Mouse (Mus musculus) midbrain, embryonic 12.5 days (tissue): ENCODE measurements around the gene Rere. TPM values are rescaled to one million over a fixed set of nuclear protein-coding genes. Genes with fewer than 3 reads are reported as not detected.

Source experiments
- ATAC-seq: fragments of 200-750 bp; cut with Nextera tagmentation; 2 replicates; pipeline ENCODE4 v1.8.0; 2017; ENCODE audit warnings: low read depth, moderate TSS enrichment, moderate library complexity; ENCODE audit not compliant: low FRiP score
- H3K27ac ChIP-seq: fragments of 300-500 bp; sonication (generic); replicated peaks from 2 replicates; pipeline ENCODE4 v1.5.1; 2016; ENCODE audit warnings: mild to moderate bottlenecking
- H3K27me3 ChIP-seq: fragments of 300-500 bp; sonication (generic); 2 replicates; pipeline ENCODE4 v1.6.1; 2016; ENCODE audit warnings: mild to moderate bottlenecking
- H3K36me3 ChIP-seq: fragments of 300-500 bp; sonication (generic); 2 replicates; pipeline ENCODE4 v1.6.1; 2016
- H3K4me1 ChIP-seq: fragments of 300-500 bp; sonication (generic); 2 replicates; pipeline ENCODE4 v1.6.1; 2016
- H3K4me2 ChIP-seq: fragments of 300-500 bp; sonication (generic); replicated peaks from 2 replicates; pipeline ENCODE4 v1.6.1; 2016; ENCODE audit warnings: mild to moderate bottlenecking, moderate library complexity
- H3K4me3 ChIP-seq: fragments of 300-500 bp; sonication (generic); 2 replicates; pipeline ENCODE4 v1.5.1; 2016; ENCODE audit warnings: mild to moderate bottlenecking
- H3K9ac ChIP-seq: fragments of 300-500 bp; sonication (generic); replicated peaks from 2 replicates; pipeline ENCODE4 v1.6.1; 2016; ENCODE audit warnings: mild to moderate bottlenecking, moderate library complexity
- H3K9me3 ChIP-seq: fragments of 300-500 bp; sonication (generic); 2 replicates; pipeline ENCODE4 v1.6.1; 2016; ENCODE audit warnings: mild to moderate bottlenecking
- WGBS: fragments of 180-500 bp; shearing (Covaris S2); methylation state at CpG from one replicate; pipeline ENCODE4 v1.1.7; 2016; 5-methylcytosine and 5-hydroxymethylcytosine counted together
- polyA plus RNA-seq: library from polyadenylated mRNA; unstranded; fragments of >200 nt; fragmentation: Nextera tagmentation; extraction: Ambion mirVana; gene quantifications from 2 replicates; pipeline ENCODE4 v1.2.1, GENCODE M21; 2016

Rere gene
- polyA plus RNA-seq, 1 experiment from 2014 or later = 50.7 TPM

DNA sequence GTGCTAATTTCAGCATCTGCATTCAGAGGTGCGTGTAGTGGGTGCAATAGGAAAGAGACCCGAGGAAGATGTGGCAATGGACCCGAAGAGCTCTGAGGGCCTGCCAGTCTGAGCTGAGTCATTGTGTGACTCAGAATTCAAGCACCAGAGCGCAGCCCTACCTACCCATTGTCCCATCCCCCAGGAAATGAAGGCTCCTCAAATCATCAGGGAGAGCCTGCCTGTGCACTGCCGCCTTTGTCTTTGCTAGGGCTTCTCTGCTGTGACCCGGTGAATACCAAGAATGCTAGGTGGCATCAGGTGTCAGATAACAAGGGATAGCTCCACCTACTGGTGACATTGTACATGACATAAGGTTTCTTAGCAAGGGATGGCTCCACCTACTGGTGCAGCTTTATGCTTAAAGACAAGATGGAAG is 41.5 kb upstream of the Rere start:
- no peaks in the 10 kb centered on the region for H3K9me3 ChIP-seq
- H3K36me3 ChIP-seq = peaks cover 46% of the 10 kb centered on the region
- no peak for ATAC-seq
- H3K4me3 ChIP-seq = peak overlapping the region; percentile 9; the same call in 1 of the 2 replicates
- peaks cover 45% of the 10 kb centered on the region for H3K4me1 ChIP-seq
- no peak overlapping the region for H3K9ac ChIP-seq
- H3K4me2 ChIP-seq = peak overlapping the region; percentile 63
- no peak overlapping the region for H3K27ac ChIP-seq
- H3K27me3 ChIP-seq = no peaks in the 10 kb centered on the region
- 5% methylated on average over 6 of the region's 6 CpGs for WGBS

GRCm38 (mm10) chr4:150240381-150240886 is 41.0 kb upstream of the Rere start:
- Histone ChIP-seq H3K9ac (no peak overlapping the region), H3K27ac (no peak overlapping the region), H3K4me1 (peaks cover 41% of the 10 kb centered on the region), H3K36me3 (peaks cover 50% of the 10 kb centered on the region), H3K9me3 (no peaks in the 10 kb centered on the region), H3K27me3 (no peaks in the 10 kb centered on the region), H3K4me3 (no peak overlapping the region), H3K4me2 (peak overlapping the region; percentile 63; the same call in 1 of the 2 replicates)
- 75% methylated on average over 1 of the region's 1 CpGs for WGBS
- no peak for ATAC-seq

GRCm38 (mm10) chr4:150241708-150242107 is 39.7 kb upstream of the Rere start:
- Histone ChIP-seq H3K27me3 (no peaks in the 10 kb centered on the region), H3K9ac (no peak overlapping the region), H3K36me3 (peaks cover 62% of the 10 kb centered on the region), H3K4me1 (peaks cover 36% of the 10 kb centered on the region), H3K27ac (no peak overlapping the region), H3K9me3 (no peaks in the 10 kb centered on the region), H3K4me2 (no peak overlapping the region), H3K4me3 (no peak overlapping the region)
- ATAC-seq = no peak
- 72% methylated on average over 4 of the region's 4 CpGs for WGBS

DNA sequence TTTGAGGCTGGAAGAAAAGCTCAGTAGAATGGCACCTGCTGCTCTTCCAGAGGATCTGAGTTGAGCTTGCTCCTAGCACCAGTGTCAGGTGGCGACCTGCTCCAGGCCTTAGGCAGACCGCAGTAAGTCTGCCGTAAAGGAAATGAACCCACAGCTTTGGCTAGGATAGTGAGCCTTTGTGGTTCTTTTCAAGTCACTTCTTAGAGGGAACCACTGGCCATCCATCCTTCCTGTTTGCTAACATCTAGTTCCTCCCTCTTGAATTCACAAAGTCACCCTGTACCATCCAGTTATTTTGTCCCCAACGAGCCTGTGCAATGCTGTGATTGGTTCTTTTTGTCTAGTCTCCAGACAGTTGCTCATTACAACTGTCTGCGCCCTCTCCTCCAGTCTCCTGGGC is 38.7 kb upstream of the Rere start:
- 84% methylated on average over 5 of the region's 5 CpGs for WGBS
- peaks cover 72% of the 10 kb centered on the region for H3K36me3 ChIP-seq
- no peak overlapping the region for H3K9ac ChIP-seq

DNA sequence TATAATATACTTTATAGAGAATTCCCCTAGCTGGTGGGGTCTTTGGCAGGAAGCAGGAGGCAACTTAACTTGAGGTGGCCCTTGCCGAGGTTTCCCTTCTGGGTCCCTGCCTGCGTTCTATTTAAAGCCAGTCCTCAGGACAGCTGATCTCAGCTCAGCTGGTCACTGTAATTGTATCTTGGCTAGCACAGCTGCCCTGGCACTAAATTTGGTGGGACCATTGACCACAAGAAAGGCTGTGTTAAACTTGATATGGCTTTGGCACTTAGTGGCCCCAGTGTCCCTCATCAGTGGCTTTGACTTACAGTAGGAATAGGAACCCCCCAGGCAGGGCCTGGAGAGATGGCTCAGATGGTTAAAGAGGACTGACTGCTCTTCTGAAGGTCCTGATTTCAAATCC is 35.6 kb upstream of the Rere start:
- WGBS = 79% methylated on average over 2 of the region's 2 CpGs
- H3K36me3 ChIP-seq = peaks cover 87% of the 10 kb centered on the region

More for the DNA sequence above, 38.7 kb upstream of the Rere start:
- H3K4me3 ChIP-seq = no peak overlapping the region
- H3K4me1 ChIP-seq = peaks cover 36% of the 10 kb centered on the region
- no peak for ATAC-seq
- H3K27ac ChIP-seq = no peak overlapping the region
- H3K4me2 ChIP-seq = no peak overlapping the region
- no peaks in the 10 kb centered on the region for H3K9me3 ChIP-seq
- H3K27me3 ChIP-seq = no peaks in the 10 kb centered on the region

GRCm38 (mm10) chr4:150248009-150248408 is 33.4 kb upstream of the Rere start:
- peaks cover 17% of the 10 kb centered on the region for H3K4me1 ChIP-seq

More for the DNA sequence above, 35.6 kb upstream of the Rere start:
- no peaks in the 10 kb centered on the region for H3K9me3 ChIP-seq
- H3K4me1 ChIP-seq = peaks cover 19% of the 10 kb centered on the region
- no peaks in the 10 kb centered on the region for H3K27me3 ChIP-seq
- H3K9ac ChIP-seq = no peak overlapping the region
- H3K4me3 ChIP-seq = no peak overlapping the region
- no peak overlapping the region for H3K4me2 ChIP-seq
- no peak for ATAC-seq
- H3K27ac ChIP-seq = no peak overlapping the region

DNA sequence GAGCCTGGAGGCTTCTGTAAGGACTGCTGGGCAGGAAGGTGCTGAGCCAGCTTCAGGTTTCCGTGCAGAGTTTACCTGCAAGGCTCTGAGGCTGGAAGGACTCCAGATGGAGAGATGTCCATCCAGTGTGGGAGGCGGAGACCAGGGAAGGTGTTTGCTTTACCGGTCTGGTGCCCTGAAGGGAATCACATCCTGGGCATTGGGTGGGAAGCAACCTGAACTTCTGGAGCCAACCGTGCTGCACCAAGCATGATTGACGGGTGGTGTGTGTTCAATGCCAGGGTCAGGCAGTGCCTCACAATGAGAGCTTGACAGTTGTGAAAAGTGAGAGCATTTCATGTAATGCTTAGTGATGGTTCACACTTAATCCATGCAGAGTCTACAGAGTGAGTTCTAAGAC is 32.5 kb upstream of the Rere start:
- ATAC-seq = no peak

More at GRCm38 (mm10) chr4:150248009-150248408, 33.4 kb upstream of the Rere start:
- H3K4me3 ChIP-seq = no peak overlapping the region
- H3K9me3 ChIP-seq = no peaks in the 10 kb centered on the region
- no peak overlapping the region for H3K27ac ChIP-seq
- H3K4me2 ChIP-seq = no peak overlapping the region
- no peak overlapping the region for H3K9ac ChIP-seq
- no peaks in the 10 kb centered on the region for H3K27me3 ChIP-seq
- 64% methylated on average over 5 of the region's 5 CpGs for WGBS
- peak; percentile 62 for ATAC-seq
- peaks cover 72% of the 10 kb centered on the region for H3K36me3 ChIP-seq

GRCm38 (mm10) chr4:150249731-150250270 is 31.6 kb upstream of the Rere start:
- no peak for ATAC-seq
- Histone ChIP-seq H3K4me2 (no peak overlapping the region), H3K27ac (0 out of 2 replicates have a peak overlapping the region, but pooled peaks have one; percentile 84), H3K4me3 (no peak overlapping the region), H3K9me3 (no peaks in the 10 kb centered on the region), H3K36me3 (peaks cover 54% of the 10 kb centered on the region), H3K4me1 (peaks cover 20% of the 10 kb centered on the region), H3K9ac (no peak overlapping the region), H3K27me3 (no peaks in the 10 kb centered on the region)
- 81% methylated on average over 5 of the region's 5 CpGs for WGBS

More for the DNA sequence above, 32.5 kb upstream of the Rere start:
- 82% methylated on average over 5 of the region's 5 CpGs for whole genome bisulfite sequencing
- Histone ChIP-seq H3K9me3 (no peaks in the 10 kb centered on the region), H3K27ac (no peak overlapping the region), H3K4me2 (no peak overlapping the region), H3K4me1 (peaks cover 15% of the 10 kb centered on the region), H3K36me3 (peaks cover 63% of the 10 kb centered on the region), H3K4me3 (no peak overlapping the region), H3K27me3 (no peaks in the 10 kb centered on the region), H3K9ac (no peak overlapping the region)

DNA sequence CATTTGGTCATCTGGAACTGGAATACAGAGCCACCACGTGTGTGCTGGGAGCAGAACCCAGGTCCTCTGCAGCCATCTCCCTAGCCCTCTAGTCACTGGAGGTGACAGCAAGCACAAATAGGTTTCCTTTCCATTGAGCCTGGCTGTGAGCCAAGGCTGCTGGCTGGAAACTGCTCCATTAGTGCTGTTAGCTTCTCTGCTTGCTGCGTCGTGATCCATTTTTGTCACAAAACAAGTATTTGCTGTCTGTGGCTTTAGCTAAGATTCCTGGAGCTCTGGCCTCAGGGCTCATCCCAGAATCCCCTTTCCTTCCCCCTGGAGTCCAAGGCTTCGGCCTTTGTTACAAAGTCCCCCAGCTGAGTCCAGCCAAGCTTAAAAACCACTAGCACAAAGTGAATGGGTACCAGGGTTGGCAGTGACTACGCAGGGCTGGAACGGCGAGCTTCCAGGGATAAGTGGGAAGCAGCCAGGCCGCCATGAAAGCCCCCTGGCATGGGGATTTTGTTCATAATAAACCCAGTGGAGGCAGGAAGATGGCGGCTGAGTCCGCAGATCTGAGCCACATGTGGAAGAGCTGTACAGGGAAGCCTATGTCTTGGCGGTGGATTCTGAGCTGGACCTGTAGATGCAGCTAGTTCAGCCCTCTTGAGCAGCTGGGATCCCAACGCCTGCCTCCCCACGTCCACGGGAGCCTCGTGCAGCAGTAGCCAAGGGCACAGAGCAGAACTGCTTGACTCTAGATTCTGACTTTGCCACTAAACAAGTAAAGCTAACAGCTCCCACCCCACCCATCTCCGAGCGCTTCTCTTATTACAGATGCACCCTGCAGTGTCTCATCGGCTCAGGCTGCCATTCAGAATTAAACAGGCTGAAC is 30.7 kb upstream of the Rere start:
- WGBS = 36% methylated on average over 18 of the region's 18 CpGs
- ATAC-seq = 0 out of 2 replicates have a peak, but pooled peaks have one; percentile 20

GRCm38 (mm10) chr4:150254416-150254815 is 27.0 kb upstream of the Rere start:
- no peak overlapping the region for H3K4me3 ChIP-seq
- no peaks in the 10 kb centered on the region for H3K27me3 ChIP-seq
- H3K27ac ChIP-seq = no peak overlapping the region
- H3K36me3 ChIP-seq = peaks cover 11% of the 10 kb centered on the region
- H3K4me1 ChIP-seq = peaks cover 36% of the 10 kb centered on the region
- 61% methylated on average over 4 of the region's 4 CpGs for WGBS
- no peak overlapping the region for H3K4me2 ChIP-seq
- ATAC-seq = no peak
- no peak overlapping the region for H3K9ac ChIP-seq
- no peaks in the 10 kb centered on the region for H3K9me3 ChIP-seq

More for the DNA sequence above, 30.7 kb upstream of the Rere start:
- H3K27me3 ChIP-seq = no peaks in the 10 kb centered on the region
- peak overlapping the region; percentile 1; the same call in 1 of the 2 replicates for H3K9ac ChIP-seq
- peak overlapping the region; percentile 84 for H3K27ac ChIP-seq
- H3K36me3 ChIP-seq = peaks cover 45% of the 10 kb centered on the region
- H3K9me3 ChIP-seq = no peaks in the 10 kb centered on the region
- H3K4me3 ChIP-seq = no peak overlapping the region
- H3K4me1 ChIP-seq = peaks cover 22% of the 10 kb centered on the region
- no peak overlapping the region for H3K4me2 ChIP-seq

GRCm38 (mm10) chr4:150255181-150255580 is 26.3 kb upstream of the Rere start:
- peaks cover 6% of the 10 kb centered on the region; the same call in 1 of the 2 replicates for H3K36me3 ChIP-seq
- H3K9ac ChIP-seq = no peak overlapping the region
- WGBS = 92% methylated on average over 7 of the region's 7 CpGs
- H3K4me2 ChIP-seq = no peak overlapping the region
- no peaks in the 10 kb centered on the region for H3K27me3 ChIP-seq
- H3K4me1 ChIP-seq = peaks cover 41% of the 10 kb centered on the region
- ATAC-seq = no peak
- no peak overlapping the region for H3K4me3 ChIP-seq
- no peak overlapping the region for H3K27ac ChIP-seq
- no peaks in the 10 kb centered on the region for H3K9me3 ChIP-seq
